ENCODE assay signal across 10 mouse cellular contexts in genomic region chr19:33101093-33102007, GRCm38 (mm10).
DNase-seq lines count a peak whose midpoint lies in the region; ATAC-seq and TF ChIP-seq lines count a peak whose summit lies in the region.
"Had no signal": no experiment of that assay in that cellular context is flagged by ENCODE, and none has a peak within 500 bp of the region (broad histone marks: within the 10 kb centered on the region; RNA-seq: fewer than 3 reads in every experiment).

No protein-coding gene starts in this region.

- H3K27ac ChIP-seq in hindbrain, embryonic 15.5 days (replicated peaks), result no peak overlapping the region
- H3K27ac ChIP-seq in hindbrain, embryonic 14.5 days, result no peak overlapping the region
- H3K27ac ChIP-seq: limb, embryonic 15.5 days had no signal

- H3K9ac ChIP-seq in hindbrain, embryonic 15.5 days, result no peak overlapping the region
- no peak overlapping the region for H3K9ac ChIP-seq in hindbrain, embryonic 14.5 days
- H3K9ac ChIP-seq: limb, embryonic 15.5 days had no signal

- no peak for DNase-seq in hindbrain, embryonic 14.5 days (ENCODE audit: low spot score)
- DNase-seq in G1E (ENCODE audit: low spot score), result peak; percentile 52
- DNase-seq in liver, result peak; percentile 41
- DNase-seq in skeletal muscle tissue, adult 2 months (ENCODE audit: low read depth, low spot score), result peak; percentile 31
- no peak for DNase-seq in yolk sac, embryonic 10.5 days (ENCODE audit: low spot score)
- no peak for DNase-seq in layer of hippocampus, postnatal 25 days (ENCODE audit: extremely low spot score in 1 of 2, low spot score in 1 of 2)
- DNase-seq in kidney, postnatal 4 days, result no peak
- DNase-seq: right cerebral cortex, postnatal 4 days had no signal

- H3K36me3 ChIP-seq in hindbrain, embryonic 15.5 days, result no peaks in the 10 kb centered on the region
- no peaks in the 10 kb centered on the region for H3K36me3 ChIP-seq in hindbrain, embryonic 14.5 days (replicated peaks; ENCODE audit: control insufficient read depth, insufficient read depth)
- H3K36me3 ChIP-seq in G1E (replicated peaks), result no peaks in the 10 kb centered on the region
- H3K36me3 ChIP-seq: limb, embryonic 15.5 days had no signal

- no peaks in the 10 kb centered on the region for H3K27me3 ChIP-seq in hindbrain, embryonic 15.5 days
- H3K27me3 ChIP-seq in hindbrain, embryonic 14.5 days (ENCODE audit: control insufficient read depth, insufficient read depth, low read length), result no peaks in the 10 kb centered on the region
- no peaks in the 10 kb centered on the region for H3K27me3 ChIP-seq in G1E (ENCODE audit: insufficient read depth, low read length)
- H3K27me3 ChIP-seq: limb, embryonic 15.5 days had no signal

- 34% methylated on average over 13 of the region's 13 CpGs for WGBS in hindbrain, embryonic 15.5 days
- 33% methylated on average over 13 of the region's 13 CpGs for WGBS in hindbrain, embryonic 14.5 days

- H3K4me3 ChIP-seq in hindbrain, embryonic 15.5 days, result no peak overlapping the region
- H3K4me3 ChIP-seq in hindbrain, embryonic 14.5 days (replicated peaks; ENCODE audit: low read length), result no peak overlapping the region
- peak overlapping the region; percentile 60; the same call in 1 of the 2 replicates for H3K4me3 ChIP-seq in G1E (ENCODE audit: low read depth, low read length)
- H3K4me3 ChIP-seq: limb, embryonic 15.5 days had no signal

- H3K4me2 ChIP-seq in hindbrain, embryonic 15.5 days, result 0 out of 2 replicates have a peak overlapping the region, but pooled peaks have one; percentile 0
- no peak overlapping the region for H3K4me2 ChIP-seq in hindbrain, embryonic 14.5 days (replicated peaks)
- H3K4me2 ChIP-seq: limb, embryonic 15.5 days had no signal

- no peaks in the 10 kb centered on the region for H3K9me3 ChIP-seq in hindbrain, embryonic 15.5 days
- H3K9me3 ChIP-seq in hindbrain, embryonic 14.5 days (ENCODE audit: control insufficient read depth, low read length), result no peaks in the 10 kb centered on the region
- no peaks in the 10 kb centered on the region for H3K9me3 ChIP-seq in G1E (replicated peaks)
- H3K9me3 ChIP-seq: limb, embryonic 15.5 days had no signal

- no peak for ATAC-seq in hindbrain, embryonic 15.5 days (ENCODE audit: low FRiP score, low read depth)
- no peak for ATAC-seq in hindbrain, embryonic 14.5 days (ENCODE audit: low FRiP score)
- peak; percentile 89 for ATAC-seq in G1E (ENCODE audit: extremely low read depth, insufficient number of reproducible peaks, low FRiP score, poor library complexity, severe bottlenecking)

- TF ChIP-seq CTCF in G1E (IDR thresholded peaks at IDR 0.05; ENCODE audit: low read depth, low read length), result no peak

- peaks cover 12% of the 10 kb centered on the region; the same call in 1 of the 2 replicates for H3K4me1 ChIP-seq in hindbrain, embryonic 15.5 days (replicated peaks)
- H3K4me1 ChIP-seq in hindbrain, embryonic 14.5 days (replicated peaks; ENCODE audit: control insufficient read depth, insufficient read depth, low read length), result 0 out of 2 replicates have a peak, but pooled peaks cover 2% of the 10 kb centered on the region
- peaks cover 57% of the 10 kb centered on the region for H3K4me1 ChIP-seq in G1E (ENCODE audit: insufficient read depth, low read depth, low read length)
- H3K4me1 ChIP-seq: limb, embryonic 15.5 days had no signal

Comparison
In these comparisons a context has a peak if more than half of its experiments do, and no peak if none do; other contexts are left out.
1. DNase-seq: peak in G1E (single experiment), liver (single experiment) and skeletal muscle tissue, adult 2 months (single experiment); none in hindbrain, embryonic 14.5 days (single experiment), yolk sac, embryonic 10.5 days (single experiment), layer of hippocampus, postnatal 25 days (0 of 2) and kidney, postnatal 4 days (0 of 2).